Mouse (Mus musculus): ENCODE results near the gene Srrt.

DNA sequence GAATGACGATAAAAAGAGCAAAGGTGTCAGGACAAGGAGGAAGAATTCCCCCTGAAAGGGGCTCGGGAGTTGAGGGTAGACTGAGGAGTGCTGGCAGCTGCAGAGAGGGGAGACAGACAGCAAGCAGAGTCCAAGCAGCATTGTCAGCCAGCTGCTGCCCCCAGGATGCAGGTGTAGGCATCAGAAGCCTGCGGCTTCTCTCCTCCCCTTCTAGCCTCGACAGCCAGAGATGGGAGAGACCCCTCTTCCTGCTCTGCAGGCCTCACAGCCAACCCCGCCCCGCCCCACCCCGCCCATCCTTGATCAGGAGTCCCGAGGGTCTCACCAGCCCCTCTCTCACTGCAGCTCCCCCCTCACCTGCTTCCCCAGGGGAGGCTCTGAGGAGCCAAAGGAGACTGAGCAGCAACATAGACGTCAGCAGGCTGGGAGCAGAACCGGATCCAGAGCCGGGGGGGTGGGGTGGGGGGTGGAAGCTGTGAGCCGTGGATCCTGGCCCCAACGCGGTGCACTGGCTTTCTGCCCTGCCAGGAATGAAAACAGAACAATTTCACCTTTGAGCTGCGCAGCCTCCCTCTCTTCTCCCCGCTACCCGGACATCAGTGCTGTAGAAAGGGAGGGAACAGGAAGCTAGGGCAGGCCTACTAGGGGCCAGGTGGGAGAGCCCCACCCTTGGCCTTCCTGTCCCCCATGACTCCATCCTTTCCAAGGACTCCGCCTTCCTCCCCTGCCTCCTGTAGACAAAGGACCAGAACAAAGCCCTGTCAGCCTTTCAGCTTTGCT, 39.2 kb downstream of the Srrt start:
- no peak for TF ChIP-seq POLR2A (IDR thresholded peaks at IDR 0.05; ENCODE audit: low read depth, low read length)
- TF ChIP-seq CTCF (IDR thresholded peaks at IDR 0.05; ENCODE audit: borderline replicate concordance, insufficient read depth, low read length) = no peak
